Mouse (Mus musculus) limb, embryonic 12.5 days (tissue): ENCODE measurements around the gene Map7. TPM values are rescaled to one million over a fixed set of nuclear protein-coding genes. Genes with fewer than 3 reads are reported as not detected.

Experiments used
- ATAC-seq: fragments of 200-750 bp; cut with Nextera tagmentation; 2 replicates; pipeline ENCODE4 v1.8.0; 2017; ENCODE audit warnings: low read depth, moderate TSS enrichment; ENCODE audit not compliant: insufficient number of reproducible peaks, insufficient read depth, low FRiP score, low TSS enrichment
- H3K27ac ChIP-seq: fragments of 300-500 bp; sonication (generic); 2 replicates; pipeline ENCODE4 v1.5.1; 2016; ENCODE audit warnings: mild to moderate bottlenecking, moderate library complexity
- H3K27me3 ChIP-seq: fragments of 300-500 bp; sonication (generic); 2 replicates; pipeline ENCODE4 v1.6.1; 2016; ENCODE audit warnings: mild to moderate bottlenecking, moderate library complexity
- H3K36me3 ChIP-seq: fragments of 300-500 bp; sonication (generic); 2 replicates; pipeline ENCODE4 v1.6.1; 2016; ENCODE audit warnings: mild to moderate bottlenecking, moderate library complexity
- H3K4me1 ChIP-seq: fragments of 300-500 bp; sonication (generic); replicated peaks from 2 replicates; pipeline ENCODE4 v1.6.1; 2016
- H3K4me2 ChIP-seq: fragments of 300-500 bp; sonication (generic); 2 replicates; pipeline ENCODE4 v1.6.1; 2016; ENCODE audit warnings: mild to moderate bottlenecking, moderate library complexity
- H3K4me3 ChIP-seq: fragments of 300-500 bp; sonication (generic); replicated peaks from 2 replicates; pipeline ENCODE4 v1.5.1; 2016; ENCODE audit warnings: mild to moderate bottlenecking
- H3K9ac ChIP-seq: fragments of 300-500 bp; sonication (generic); replicated peaks from 2 replicates; pipeline ENCODE4 v1.6.1; 2016; ENCODE audit warnings: mild to moderate bottlenecking, moderate library complexity
- H3K9me3 ChIP-seq: fragments of 300-500 bp; sonication (generic); 2 replicates; pipeline ENCODE4 v1.6.1; 2016; ENCODE audit warnings: mild to moderate bottlenecking, moderate library complexity
- WGBS: fragments of 180-500 bp; shearing (Covaris S2); methylation state at CpG from one replicate; pipeline ENCODE4 v1.1.7; 2016; 5-methylcytosine and 5-hydroxymethylcytosine counted together
- polyA plus RNA-seq: library from polyadenylated mRNA; unstranded; fragments of >200 nt; fragmentation: Nextera tagmentation; extraction: Ambion mirVana; gene quantifications from 2 replicates; pipeline ENCODE4 v1.2.1, GENCODE M21; 2016

Gene Map7
- polyA plus RNA-seq, 1 experiment from 2014 or later: 3.5 TPM

GRCm38 (mm10) chr10:20235656-20236055 is 87.4 kb downstream of the Map7 start:
- WGBS: 88% methylated on average over 3 of the region's 3 CpGs
- H3K27ac ChIP-seq: no peak overlapping the region
- H3K4me1 ChIP-seq: peaks cover 8% of the 10 kb centered on the region
- no peaks in the 10 kb centered on the region for H3K9me3 ChIP-seq
- ATAC-seq: no peak
- H3K27me3 ChIP-seq: peaks cover 3% of the 10 kb centered on the region; the same call in 1 of the 2 replicates
- no peak overlapping the region for H3K4me3 ChIP-seq
- H3K4me2 ChIP-seq: no peak overlapping the region
- no peaks in the 10 kb centered on the region for H3K36me3 ChIP-seq
- H3K9ac ChIP-seq: no peak overlapping the region

- Histone ChIP-seq H3K9ac (no peak overlapping the region), H3K4me1 (peaks cover 8% of the 10 kb centered on the region), H3K4me3 (no peak overlapping the region), H3K27ac (no peak overlapping the region), H3K27me3 (peaks cover 3% of the 10 kb centered on the region; the same call in 1 of the 2 replicates), H3K9me3 (no peaks in the 10 kb centered on the region), H3K36me3 (no peaks in the 10 kb centered on the region), H3K4me2 (no peak overlapping the region)
- no peak for ATAC-seq
- WGBS: 86% methylated on average over 6 of the region's 6 CpGs
Measured at GRCm38 (mm10) chr10:20236241-20236640, 88.0 kb downstream of the Map7 start.

DNA sequence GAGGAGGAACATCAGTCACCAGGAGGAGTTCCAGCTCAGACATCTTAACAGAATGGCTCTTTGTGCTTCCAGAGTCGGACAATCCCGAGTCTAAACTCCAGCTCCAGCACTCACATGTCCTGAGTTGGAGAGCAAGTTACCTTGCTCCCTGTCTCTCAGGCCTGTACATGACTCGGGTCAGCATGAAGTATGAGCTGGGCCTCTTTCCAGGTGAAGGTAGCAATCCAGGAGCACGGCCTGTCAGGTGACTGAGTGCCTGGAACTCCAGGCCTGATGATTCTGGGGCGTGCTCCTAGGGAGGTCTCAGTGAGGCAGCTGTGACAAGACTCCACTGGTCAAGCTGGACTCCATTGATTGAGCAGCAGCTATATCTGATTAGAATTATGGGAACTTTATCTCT is 90.0 kb downstream of the Map7 start:
- Histone ChIP-seq H3K9me3 (no peaks in the 10 kb centered on the region), H3K4me2 (no peak overlapping the region), H3K27me3 (peaks cover 3% of the 10 kb centered on the region; the same call in 1 of the 2 replicates), H3K4me3 (no peak overlapping the region), H3K9ac (no peak overlapping the region), H3K36me3 (no peaks in the 10 kb centered on the region), H3K4me1 (peaks cover 8% of the 10 kb centered on the region), H3K27ac (no peak overlapping the region)
- WGBS: 86% methylated on average over 5 of the region's 5 CpGs
- no peak for ATAC-seq

- Histone ChIP-seq H3K9ac (no peak overlapping the region), H3K36me3 (no peaks in the 10 kb centered on the region), H3K4me3 (no peak overlapping the region), H3K27me3 (peaks cover 3% of the 10 kb centered on the region; the same call in 1 of the 2 replicates), H3K4me2 (no peak overlapping the region), H3K27ac (no peak overlapping the region), H3K4me1 (no peaks in the 10 kb centered on the region; the same call in none of the 2 replicates), H3K9me3 (no peaks in the 10 kb centered on the region)
- 90% methylated on average over 6 of the region's 6 CpGs for WGBS
- no peak for ATAC-seq
Measured at GRCm38 (mm10) chr10:20240858-20241257, 92.6 kb downstream of the Map7 start.

DNA sequence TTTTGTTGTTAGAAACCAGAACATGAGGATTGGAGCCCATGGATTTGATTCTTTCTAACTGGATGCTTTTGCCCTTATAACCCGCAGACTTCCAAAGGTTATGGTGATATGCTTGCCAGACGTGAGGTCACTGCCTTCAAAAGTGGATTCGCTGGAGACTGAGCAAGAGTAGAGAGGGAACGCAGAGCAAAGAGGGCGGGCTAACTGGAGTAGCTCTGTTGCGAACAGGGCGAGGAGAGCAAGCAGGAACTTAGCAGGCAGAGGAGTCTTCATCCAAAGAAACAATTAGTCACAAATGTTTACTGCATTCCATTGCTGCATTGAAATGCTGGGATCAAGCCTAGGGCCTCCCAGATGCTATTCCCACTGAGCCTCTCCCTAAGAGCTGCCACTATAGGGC is 95.0 kb downstream of the Map7 start:
- no peak for ATAC-seq

GRCm38 (mm10) chr10:20245082-20245481 is 96.8 kb downstream of the Map7 start:
- no peak overlapping the region for H3K4me3 ChIP-seq
- ATAC-seq: no peak
- WGBS: 83% methylated on average over 11 of the region's 11 CpGs
- H3K27me3 ChIP-seq: no peaks in the 10 kb centered on the region
- no peak overlapping the region for H3K27ac ChIP-seq
- no peak overlapping the region for H3K4me2 ChIP-seq
- peaks cover 4% of the 10 kb centered on the region for H3K4me1 ChIP-seq
- no peaks in the 10 kb centered on the region for H3K36me3 ChIP-seq
- no peaks in the 10 kb centered on the region for H3K9me3 ChIP-seq
- no peak overlapping the region for H3K9ac ChIP-seq

More for the DNA sequence above, 95.0 kb downstream of the Map7 start:
- no peaks in the 10 kb centered on the region for H3K9me3 ChIP-seq
- H3K36me3 ChIP-seq: no peaks in the 10 kb centered on the region
- peaks cover 3% of the 10 kb centered on the region; the same call in 1 of the 2 replicates for H3K27me3 ChIP-seq
- 80% methylated on average over 7 of the region's 7 CpGs for WGBS
- H3K9ac ChIP-seq: no peak overlapping the region
- H3K4me2 ChIP-seq: no peak overlapping the region
- no peak overlapping the region for H3K4me3 ChIP-seq
- no peaks in the 10 kb centered on the region; the same call in none of the 2 replicates for H3K4me1 ChIP-seq
- no peak overlapping the region for H3K27ac ChIP-seq

DNA sequence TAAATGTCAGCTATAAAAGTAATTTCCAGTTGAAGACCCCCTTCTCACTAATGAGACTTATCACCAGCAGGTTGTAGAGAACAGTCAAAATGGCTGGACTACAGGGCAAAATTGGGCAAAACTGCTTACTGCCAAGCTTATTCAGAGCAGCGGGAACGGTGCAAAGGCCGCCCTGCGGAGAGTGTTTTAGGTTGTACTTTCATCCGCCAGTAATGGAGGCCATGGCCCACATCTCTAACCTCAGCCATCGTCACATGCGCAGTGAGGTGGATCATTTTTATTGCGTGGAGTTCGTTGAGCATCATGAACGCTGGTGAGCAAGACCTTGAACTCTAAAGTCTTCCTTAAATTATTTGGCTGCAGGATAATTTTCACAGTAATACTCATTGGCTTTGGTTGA is 100.8 kb downstream of the Map7 start:
- Histone ChIP-seq H3K9ac (no peak overlapping the region), H3K4me2 (no peak overlapping the region), H3K36me3 (no peaks in the 10 kb centered on the region), H3K9me3 (no peaks in the 10 kb centered on the region), H3K4me1 (peaks cover 15% of the 10 kb centered on the region), H3K27me3 (no peaks in the 10 kb centered on the region), H3K4me3 (no peak overlapping the region), H3K27ac (no peak overlapping the region)
- WGBS: 93% methylated on average over 10 of the region's 10 CpGs
- no peak for ATAC-seq

DNA sequence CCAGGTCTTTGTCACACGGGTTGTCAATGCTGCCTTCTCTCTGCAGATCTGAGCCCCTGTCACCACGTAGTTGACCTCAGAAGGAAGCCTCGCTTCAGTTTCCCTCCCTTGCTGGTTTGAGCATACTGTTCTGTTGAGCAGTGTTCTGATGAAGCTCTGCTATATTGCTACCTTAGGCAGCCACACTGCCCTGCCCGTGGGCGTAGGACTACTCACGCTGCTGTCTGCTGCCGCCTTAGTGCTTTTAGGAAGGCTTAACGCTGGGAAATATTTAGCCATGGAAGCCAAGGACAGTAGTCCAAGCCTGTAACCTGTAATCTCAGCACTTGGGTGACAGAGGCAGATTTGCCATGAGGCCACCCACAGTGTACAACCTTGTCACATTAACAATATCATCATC is 107.3 kb downstream of the Map7 start:
- Histone ChIP-seq H3K4me2 (no peak overlapping the region), H3K4me3 (no peak overlapping the region), H3K27me3 (no peaks in the 10 kb centered on the region), H3K4me1 (peaks cover 17% of the 10 kb centered on the region), H3K9ac (no peak overlapping the region), H3K27ac (no peak overlapping the region), H3K9me3 (no peaks in the 10 kb centered on the region), H3K36me3 (no peaks in the 10 kb centered on the region)
- no peak for ATAC-seq
- WGBS: 86% methylated on average over 8 of the region's 8 CpGs

DNA sequence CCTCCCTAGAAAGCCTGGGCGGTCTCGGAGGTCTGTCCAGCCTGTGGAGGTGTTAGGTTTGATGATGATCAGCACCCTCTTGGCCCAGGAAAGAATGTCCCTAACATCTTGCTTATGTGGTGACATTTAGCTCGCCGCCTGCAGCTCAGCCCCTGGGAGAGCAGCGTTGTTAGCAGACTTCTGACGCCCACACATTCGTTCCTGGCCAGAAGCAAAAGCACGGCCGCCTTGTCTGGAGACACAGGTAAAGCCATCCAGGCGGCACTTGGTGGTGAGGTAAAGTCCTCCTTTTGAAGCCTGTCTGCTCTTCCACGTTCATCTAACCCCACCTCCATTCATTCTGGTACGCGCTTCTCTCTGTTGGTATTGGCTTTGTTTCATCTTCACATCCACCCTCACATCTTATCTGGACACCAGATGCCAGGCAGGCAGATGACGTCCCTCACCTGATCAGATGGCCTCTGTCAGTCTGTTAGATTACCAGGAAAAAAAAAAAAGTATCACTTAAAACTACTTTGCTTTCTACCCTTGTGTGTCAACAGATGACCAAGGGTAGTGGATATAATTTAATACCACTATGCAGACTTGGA is 108.9 kb downstream of the Map7 start:
- WGBS: 87% methylated on average over 14 of the region's 14 CpGs
- Histone ChIP-seq H3K36me3 (no peaks in the 10 kb centered on the region), H3K4me2 (no peak overlapping the region), H3K27me3 (no peaks in the 10 kb centered on the region), H3K9me3 (no peaks in the 10 kb centered on the region), H3K4me1 (peaks cover 12% of the 10 kb centered on the region), H3K4me3 (no peak overlapping the region), H3K27ac (no peak overlapping the region), H3K9ac (no peak overlapping the region)
- no peak for ATAC-seq

DNA sequence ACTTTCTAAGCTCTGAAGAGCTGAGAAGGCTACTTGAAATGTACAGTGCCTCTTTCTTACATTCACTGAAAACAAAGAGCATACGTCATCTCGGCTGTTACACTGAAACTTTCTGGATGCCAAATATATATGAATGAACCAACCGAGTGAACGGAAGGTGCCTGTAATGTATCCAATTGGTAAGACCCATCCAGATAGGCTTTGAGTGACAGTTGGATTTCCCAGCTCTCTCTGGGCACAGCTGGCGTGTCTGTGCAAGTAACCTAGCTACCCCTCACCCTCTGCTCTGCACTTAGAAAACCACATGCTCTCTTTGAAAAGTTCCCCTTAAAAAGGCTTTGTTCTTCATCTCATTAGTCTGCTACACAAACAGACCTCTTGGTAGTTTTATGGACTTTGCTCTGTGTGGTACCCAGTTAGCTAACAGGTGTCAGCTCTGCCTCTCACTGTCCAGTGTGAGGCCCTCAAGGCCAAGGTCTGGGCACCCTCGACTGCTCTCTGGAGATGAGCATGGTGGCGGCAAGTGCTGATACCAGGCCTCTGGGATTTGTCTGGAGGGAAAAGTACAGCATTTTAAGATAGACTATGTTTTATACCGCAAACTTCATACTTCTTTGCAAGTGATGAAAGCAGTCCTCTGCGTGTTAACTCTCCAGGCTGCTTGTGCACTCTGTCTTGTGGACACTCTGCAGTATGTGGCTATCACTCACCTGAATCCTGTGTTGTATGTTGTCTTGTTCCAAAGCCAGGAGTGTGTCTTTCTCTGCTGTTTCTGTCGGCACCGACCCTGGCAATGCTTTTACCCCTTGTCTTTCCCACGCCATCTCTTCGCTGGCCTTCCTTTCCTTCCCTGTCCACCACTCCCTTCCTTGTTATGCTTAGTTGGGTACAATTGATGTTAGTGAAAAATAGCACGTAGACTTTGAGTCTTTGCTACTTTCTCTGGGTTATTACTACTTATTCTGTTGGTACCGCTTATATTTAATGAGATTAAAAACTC is 109.8 kb downstream of the Map7 start:
- no peak overlapping the region for H3K27ac ChIP-seq
- WGBS: 77% methylated on average over 15 of the region's 15 CpGs

DNA sequence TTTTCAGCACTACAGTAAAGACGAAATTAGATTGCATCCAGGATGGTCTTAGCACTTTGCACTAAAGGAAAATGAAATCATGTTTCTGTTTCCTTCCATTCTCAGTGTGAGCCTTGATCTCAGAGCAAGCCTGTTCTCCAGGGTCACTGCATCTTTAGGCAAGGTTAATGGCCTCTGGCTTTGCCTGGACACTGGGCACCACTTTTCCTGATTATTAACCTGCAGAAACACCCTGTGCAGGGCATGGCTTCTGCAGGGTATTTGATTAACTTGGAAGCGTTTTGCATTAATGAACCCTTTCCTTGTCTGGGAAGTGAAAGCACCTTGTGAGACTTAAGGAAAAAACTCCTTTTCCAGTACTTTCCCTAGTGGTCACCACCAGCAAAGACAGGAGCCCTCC is 111.2 kb downstream of the Map7 start:
- no peaks in the 10 kb centered on the region for H3K9me3 ChIP-seq
- WGBS: 71% methylated on average over 2 of the region's 2 CpGs
- no peak overlapping the region for H3K27ac ChIP-seq
- H3K9ac ChIP-seq: no peak overlapping the region
- H3K36me3 ChIP-seq: no peaks in the 10 kb centered on the region
- no peak for ATAC-seq
- H3K4me2 ChIP-seq: no peak overlapping the region
- H3K4me1 ChIP-seq: peaks cover 10% of the 10 kb centered on the region
- no peaks in the 10 kb centered on the region for H3K27me3 ChIP-seq
- no peak overlapping the region for H3K4me3 ChIP-seq

More for the DNA sequence above, 109.8 kb downstream of the Map7 start:
- H3K4me2 ChIP-seq: no peak overlapping the region
- ATAC-seq: no peak
- H3K4me3 ChIP-seq: no peak overlapping the region
- H3K36me3 ChIP-seq: no peaks in the 10 kb centered on the region
- H3K4me1 ChIP-seq: peaks cover 10% of the 10 kb centered on the region
- H3K9me3 ChIP-seq: no peaks in the 10 kb centered on the region
- H3K9ac ChIP-seq: no peak overlapping the region
- no peaks in the 10 kb centered on the region for H3K27me3 ChIP-seq
